Mouse (Mus musculus): ENCODE results near the gene Itgb1.

Itgb1 gene

DNA sequence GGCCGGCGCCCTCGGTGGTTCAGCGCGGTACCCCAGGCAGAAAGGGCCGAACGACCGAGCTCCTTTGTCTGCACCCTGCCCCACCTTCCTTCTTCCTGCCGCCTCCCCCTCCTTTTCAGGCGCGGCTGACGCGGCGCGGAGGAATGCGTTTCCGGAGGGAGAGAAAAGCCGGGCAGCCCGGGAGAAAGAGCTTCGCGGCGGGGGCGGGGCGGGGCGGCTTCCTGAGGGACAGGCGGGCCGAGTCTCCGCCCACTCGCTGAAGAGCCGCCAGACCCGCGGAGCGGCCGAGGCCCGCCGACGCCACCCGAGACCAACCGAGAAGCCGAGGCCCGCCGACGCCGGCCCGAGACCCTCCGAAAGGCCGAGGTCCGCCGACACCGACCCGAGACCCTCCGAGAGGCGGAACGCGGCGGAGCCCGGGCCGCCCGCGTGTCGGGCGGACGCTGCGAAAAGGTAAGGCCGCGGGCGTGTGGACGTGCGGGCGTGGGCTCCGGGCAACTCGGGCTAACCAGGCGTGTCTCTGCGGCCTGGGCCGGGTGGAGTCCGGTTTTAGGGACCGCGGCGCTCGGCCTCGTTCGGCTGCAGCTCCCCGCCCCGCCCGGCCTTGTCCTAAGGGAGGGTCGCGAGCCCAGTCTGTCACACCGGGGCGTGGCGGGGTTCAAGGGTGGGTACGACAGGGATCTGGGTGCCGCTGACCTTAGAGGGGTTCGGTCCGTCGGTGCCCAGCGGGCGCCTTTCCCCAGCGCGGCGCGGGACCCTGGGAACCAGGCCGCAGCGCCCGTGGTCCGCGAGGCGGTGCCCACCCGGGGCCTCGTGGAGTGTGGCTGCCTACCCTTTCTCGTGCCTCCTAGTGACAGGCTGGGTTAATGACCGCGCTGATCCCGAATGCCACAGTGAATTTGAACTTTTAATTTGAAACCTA, at the start of gene Itgb1:
Gene Itgb1, plus strand, starts transcription at position 148 of the 922 bp plus-strand sequence.
- peak; percentile 90 for DNase-seq

DNA sequence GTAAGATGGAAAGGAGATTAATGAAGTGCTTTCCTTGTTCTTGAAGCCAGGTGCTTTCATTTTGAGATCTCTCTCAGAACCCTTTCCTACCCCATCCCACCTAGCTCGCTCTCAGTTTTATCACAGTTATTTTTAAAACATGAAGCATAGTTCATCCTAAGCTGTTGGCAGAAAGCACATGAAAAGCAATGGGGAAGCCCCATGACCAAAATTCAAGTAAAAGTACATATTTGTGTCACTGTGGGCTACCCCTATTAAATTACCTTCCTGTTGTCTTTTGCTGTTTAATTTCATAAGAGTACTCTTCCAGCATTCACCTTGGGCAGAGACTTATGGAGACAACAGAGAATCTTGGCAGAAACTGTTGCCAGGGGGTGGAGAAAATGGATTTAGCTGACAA, 42.4 kb upstream of the Itgb1 start:
- DNase-seq, result no peak

DNA sequence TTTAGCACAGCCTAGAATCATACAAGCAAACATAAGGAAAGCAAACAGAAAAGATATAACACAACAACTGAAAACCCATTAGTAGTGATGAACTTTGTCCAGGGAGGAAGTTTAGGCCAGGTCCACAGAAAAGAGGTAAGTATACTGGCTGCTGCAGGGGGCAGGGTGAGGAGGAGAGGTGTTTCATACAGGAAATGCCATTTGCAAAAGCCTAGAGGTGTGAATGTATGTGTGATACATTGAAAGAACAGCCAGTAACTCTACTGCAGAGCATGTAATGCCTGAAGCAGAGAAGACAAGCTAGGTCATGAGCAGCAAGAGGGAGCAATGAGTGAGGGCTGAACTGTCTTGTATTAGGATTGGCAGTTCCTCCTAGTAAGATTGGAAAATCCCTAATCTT, 40.0 kb upstream of the Itgb1 start:
- no peak for DNase-seq

DNA sequence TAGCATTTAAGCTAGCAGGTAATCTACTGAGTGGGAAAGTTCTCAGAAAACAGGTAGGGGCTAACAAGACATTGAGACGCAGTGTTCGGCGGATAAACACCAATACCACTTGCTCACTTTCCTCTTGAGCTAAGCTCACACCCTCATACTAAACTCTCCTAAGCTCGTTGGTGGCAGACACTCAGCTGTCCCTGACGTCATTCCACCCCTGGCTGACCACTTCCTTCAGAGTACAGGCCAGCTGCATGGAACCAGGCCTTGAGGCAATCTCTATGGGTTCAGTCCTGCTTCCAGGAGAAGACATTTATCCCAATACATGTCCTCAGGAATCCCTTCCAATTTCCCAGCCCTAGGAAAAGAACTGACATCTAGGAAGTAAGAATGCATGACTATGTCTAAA, 39.0 kb upstream of the Itgb1 start:
- no peak for DNase-seq

DNA sequence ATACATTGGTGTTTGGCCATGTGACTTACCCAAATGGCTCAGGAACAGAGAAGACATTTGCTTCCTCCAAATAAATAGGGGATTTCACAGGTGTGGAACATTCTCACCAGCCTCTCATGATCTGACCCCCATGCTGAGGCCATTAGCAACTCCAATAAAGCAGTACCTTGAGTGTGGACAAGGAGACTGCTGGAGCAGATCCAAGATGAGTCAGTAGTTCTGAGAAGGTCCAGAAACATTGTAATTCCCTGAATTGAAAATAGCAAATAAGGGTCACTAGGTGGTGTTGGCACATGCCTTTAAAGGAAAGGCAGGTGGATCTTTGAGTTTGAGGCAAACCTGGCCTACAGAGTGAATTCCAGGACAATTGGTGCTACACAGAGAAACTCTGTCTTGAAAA, 37.4 kb upstream of the Itgb1 start:
- DNase-seq, result no peak

DNA sequence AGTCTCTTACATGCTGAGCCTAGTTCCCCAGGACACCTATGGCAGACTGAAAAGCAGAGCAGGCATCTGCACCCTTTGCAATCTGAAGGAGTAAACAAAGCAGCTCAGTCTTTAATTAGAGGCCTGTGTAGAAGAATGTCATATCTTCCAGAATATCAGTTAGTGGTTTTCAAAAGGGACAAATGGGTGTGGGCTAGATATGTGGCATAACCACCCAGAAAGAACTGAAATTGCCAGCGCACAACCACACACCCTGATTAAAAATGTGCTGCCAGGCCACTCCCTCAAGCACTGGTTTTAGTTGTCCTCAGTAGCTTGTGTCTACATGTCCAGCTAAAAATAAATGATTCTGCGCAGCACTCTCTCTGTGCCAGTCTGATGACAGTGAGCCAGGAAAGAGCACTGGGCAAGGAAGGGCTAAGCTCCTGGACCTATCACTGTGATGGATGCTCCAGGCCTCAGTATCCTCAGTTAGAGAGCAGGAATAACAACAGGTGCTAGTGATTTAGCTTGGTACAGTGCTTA, 35.1 kb upstream of the Itgb1 start:
- DNase-seq, result no peak

DNA sequence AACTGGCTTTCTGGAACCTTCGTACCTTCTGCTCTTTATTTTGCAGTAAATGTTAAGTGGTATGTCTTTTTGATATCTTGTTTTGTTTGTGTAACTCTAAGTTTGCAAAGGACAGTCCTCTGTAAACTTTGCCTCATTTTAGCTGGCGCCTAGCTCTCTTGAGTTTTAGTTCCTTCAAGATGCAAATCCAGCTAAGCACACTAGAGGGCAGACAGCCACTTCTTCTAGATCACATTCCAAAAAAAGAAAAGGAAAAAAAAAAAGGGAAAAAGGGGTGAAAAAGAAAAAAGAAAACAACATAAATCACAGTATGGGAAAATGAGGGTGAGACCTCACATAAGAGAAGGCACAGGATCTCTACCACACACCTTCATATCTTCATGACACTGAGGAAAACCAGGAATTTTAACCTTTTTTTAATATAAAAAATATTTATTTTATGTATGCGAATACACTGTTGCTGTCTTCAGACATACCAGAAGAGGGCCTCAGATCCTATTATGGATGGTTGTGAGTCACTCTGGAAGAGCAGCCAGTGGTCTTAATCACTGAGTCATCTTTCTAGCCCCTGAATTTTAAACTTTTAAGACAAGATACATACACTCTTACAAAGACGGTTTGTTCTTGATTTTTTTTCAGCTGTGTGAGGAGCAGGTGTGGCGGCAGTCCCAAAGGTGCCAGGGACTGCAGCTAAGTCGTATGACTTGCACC, 32.9 kb upstream of the Itgb1 start:
- DNase-seq, result peak; percentile 58

DNA sequence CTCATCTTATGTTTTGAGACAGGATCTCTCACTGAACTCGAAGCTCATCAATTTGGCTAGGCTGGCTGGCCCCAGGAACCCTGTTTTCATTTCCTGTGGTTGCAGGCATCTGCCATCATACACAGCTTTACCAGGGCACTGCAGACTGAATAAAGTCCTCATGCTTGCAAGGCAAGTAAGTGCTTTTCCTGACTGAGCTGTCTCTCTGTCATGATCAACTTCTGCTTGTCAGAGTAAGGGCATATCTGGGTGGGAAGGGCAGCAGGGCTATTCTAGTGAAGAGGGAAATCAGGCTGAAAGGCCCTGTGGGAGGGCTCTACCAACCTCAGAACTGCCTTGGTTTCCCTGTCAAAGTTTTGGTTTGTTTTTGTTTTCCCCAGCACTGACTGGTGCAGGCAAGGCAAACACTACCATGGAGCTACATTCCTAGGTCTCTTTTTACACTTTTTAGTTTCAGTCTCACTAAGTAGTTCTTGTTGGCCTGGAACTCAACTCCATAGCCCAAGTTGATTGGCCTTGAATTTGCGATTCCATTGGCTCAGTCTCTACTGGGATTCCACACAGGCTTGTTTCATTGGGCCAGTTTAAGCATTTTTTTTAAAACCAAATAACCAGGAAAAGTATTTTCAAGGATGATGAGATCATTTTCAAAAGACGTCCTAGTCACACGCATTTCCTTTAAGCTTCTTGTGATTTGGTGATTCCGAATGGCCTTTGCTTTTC, 31.7 kb upstream of the Itgb1 start:
- DNase-seq, result peak; percentile 58

DNA sequence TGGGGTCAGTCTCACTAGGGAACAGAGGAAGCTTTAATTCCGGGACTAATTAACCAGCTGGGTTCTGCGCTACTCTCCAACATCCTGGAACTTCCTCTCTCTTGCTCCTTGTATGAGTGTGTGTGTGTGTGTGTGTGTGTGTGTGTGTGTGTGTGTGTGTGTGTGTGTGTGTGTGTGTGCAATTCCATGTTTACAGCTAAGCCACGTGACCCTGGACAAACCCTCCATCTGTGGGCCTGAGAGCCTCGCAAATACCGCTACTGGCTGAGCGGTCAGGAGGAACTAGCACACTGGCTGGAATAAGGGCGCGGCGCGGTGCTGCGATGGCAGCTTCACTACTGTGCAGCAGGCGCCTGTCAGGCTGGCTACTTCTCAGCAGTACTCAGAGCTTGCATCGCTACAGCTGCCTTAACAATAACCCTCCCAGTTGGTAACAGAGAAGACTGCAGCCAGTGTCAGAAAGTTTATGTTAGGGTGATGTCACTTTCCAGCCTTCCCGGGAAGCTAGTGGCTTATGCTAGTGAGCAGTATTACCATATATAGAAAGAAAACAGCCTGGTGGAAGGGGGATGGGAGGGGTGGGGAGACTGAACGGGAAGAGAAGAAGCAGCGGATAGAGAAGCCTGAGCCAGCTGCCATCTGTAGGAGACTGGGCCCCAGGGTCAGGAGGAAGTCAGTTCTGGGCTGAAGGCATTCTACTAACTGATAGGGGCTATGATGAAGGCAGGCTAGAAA, 30.9 kb upstream of the Itgb1 start:
- DNase-seq, result peak; percentile 60

DNA sequence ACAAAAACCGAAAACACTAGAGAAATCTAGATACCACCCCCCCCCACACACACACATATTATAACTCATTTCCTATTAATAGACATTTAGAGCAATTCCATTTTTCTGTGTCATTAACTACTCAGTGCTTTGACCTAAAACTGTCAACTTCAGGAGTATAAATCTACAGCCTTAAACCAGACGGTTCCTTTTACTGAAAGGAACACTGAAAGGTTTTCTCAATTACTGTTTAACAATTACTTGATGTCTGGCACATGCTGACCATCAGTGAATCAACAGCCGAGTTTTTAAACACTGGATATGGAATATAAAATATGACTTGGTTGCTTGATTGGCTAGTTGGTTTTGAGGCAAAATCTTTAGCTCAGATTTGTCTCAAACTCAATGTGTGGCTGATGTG, 23.3 kb upstream of the Itgb1 start:
- DNase-seq, result no peak

DNA sequence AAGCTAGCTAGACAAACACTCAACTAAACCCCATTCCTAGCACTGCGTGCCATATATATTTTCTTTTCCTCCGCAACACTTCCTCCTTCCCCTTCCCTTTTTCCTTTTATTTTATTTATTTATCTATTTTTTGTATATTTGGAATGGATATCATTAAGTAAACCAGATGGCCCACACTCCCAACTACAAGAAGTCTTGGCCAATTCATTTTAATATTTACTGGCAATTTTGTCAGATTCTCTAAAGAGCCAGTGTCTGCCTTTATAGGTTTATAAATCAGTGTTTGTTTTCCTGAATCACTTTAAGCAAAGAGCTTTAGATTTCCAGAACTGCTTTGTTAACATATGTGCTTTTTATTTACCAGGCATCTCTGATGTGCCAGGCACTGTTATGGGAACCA, 22.8 kb upstream of the Itgb1 start:
- no peak for DNase-seq

DNA sequence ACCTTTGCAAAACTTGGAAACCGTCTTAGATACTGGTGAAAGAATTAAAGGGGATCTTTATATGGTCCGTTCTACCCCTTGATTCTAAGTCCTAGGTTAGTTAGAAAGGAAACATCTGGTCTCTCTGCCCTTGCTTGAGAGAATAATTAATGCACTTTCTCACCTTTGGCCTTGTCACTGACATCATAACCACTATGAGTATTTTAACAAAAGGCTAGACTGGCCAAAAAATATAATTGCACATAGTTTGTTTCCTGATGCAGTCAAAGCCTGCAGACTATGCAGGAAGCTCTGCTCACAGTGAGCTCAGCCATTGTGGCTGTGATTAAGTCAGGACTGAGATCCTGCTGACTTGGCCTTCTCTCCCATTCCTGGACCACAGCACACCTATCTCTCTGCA, 22.3 kb upstream of the Itgb1 start:
- DNase-seq, result no peak

DNA sequence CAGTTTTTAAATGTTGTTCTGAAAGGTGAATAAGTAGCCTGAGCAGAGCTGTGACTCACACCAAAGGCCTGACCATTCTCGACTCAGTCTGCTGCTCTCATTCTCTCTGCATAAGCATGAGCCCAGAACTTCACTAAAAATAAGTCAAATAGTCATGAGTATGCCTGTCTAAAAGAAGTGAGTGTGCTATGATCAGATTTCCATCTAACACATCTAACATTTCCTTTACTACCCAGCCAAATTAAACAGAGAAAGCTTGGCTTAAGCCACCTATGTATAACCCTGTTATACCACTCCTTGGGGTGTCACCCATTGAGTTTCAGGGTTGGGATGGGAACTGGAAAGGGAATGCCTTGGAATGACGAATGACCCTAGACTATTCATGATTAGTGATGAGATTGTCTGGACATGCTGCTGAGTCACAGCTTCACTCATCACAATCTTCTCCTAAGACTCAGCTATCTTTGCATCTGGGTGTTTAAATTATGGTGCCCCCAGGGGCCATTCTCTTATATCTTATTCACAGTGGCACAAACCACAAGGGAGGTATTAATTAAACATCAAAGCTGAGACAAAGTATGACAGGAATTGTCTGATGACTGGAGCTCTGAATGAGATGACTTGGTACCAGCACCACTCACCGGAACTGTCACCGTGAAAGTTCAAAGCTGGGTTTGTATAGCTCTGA, 18.7 kb upstream of the Itgb1 start:
- DNase-seq, result no peak

DNA sequence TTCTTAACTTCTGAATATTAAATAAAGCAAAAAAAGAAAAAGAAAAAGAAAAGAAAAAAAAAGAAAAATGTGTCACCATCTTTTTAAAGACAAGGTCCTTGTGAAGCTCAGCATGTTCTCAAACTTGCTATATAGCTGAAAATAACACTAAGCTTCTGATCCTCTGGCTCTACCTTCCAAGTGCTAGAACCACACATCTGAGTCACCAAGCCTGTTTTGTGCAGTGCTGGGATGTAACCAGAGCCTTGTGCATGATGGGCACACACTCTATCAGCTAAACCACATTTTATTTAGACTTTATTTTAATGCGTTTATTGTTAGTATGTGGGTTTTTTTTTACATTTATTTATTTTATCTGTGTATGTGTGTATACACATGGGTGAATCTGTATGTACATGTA, 13.6 kb upstream of the Itgb1 start:
- no peak for DNase-seq

DNA sequence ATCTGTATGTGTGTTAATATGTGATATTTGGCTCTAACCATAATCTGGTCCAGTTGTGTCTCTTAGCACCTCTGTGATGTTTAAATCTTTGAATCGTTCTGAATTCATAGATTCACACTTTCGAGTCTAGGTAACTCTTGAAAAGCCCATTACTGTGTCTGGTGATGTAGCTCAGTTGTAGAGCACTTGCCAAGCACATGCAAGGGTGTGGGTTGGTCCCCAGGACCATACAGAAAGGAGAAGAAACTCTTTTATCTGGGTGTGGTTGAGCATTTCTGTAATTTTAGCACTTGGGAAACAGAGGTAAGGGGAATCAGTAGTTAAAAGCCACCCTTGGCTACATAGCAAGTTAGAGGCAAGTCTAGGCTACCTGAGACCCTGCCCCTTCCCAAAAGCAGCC, 13.0 kb upstream of the Itgb1 start:
- no peak for DNase-seq

DNA sequence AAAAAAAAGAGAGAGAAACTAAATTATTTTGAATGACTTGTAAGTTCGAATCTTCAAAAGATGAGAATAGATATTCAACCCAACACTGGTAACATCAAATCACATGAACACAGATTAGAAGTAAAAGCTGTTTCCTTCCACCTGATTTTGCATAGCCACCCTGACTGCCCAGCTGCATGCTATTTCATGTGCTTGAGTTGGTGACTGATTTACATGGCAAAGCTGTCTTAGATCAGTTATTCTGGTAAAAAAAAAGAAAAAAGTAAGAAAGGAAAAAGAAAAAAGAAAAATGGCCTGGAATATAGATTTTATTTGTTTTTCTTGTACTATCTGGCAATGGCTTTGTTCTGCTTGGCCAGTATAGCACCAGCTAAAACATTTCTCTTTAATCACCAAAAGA, 12.5 kb upstream of the Itgb1 start:
- DNase-seq, result no peak

DNA sequence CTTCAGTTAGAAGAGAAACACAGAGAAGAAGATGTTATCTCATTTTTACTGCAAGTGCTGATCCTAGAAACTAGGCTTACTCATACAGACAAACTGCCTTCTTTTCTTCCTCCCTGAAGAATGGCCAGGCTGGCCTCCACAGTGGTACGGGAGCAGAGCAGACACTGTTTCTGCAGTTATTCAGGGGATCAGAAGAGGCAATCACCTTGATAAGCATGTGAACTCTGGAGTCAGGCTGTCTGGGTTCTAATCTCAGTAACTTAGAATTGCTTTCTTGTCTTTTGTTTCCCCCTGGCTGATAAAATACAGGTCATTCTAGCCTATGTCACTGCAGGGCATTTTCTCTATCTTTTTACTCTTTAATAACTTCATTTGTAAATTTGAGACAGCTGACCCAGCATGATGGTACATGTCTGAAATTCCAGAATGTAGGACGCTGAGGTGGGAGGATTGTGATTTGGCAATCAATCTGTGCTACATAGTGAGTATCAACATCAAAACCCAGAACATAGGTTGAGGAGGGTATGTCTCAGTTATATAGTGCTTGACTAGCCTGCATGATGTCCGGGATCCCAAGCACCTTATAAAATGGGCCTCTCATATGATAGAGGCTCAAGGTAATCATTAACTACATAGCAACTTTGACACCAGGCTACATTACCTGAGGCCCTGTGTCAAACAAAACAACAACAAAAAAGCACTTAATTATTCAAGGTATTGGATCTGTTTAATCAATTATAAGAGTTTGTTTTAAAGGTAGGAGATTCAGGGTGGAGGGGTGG, 9.4 kb upstream of the Itgb1 start:
- DNase-seq, result no peak

DNA sequence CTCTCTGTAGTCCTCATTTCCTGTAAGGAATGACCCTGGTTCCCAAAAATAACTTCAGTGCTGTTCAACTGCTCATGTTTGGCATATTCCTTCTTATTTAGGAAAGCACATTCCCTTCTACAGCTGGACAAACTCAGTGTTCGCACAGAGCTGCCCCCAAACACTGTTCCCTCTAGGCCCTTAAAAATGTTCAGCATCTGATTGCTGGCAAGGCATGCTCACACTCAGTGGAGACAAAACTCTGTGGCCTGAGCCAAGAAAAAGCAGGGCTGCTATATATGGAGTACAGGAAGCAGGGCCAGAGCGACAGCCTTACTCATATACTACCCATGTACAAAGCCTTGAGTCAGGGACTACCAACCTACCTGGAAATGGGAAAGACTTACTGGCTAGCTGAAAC, 5.5 kb upstream of the Itgb1 start:
- DNase-seq, result no peak

DNA sequence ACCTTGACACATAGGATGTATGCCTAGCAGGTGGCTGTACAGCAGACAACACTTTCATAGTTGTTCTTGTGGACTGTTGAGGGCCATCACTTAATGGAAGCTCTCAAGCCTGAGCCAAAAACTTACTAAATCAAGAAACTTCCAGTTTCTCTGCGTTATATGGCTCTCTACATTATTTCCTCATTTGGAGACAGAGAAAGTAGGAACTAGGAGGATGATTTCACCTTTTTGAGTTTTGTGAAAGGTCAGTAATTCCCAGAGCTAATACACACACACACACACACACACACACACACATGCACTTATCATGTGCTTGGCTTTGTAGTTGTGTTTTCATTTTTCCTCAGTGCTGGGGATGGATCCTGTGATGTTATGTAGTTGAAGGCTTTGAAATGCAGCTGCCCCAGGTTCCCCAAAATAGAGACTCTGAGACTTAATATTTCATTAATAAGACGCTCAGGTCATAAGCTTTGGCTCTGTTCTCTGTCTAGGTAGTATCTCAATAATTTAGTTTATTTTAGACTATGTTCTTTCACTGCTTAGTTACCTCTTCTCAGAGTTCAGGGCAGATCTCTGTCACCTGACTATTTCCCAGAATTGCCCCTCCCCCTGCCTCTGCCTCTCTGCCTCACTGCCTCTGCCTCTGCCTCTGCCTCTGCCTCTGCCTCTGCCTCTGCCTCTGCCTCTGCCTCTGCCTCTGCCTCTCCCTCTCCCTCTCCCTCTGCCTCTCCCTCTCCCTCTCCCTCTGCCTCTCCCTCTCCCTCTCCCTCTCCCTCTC, 4.7 kb upstream of the Itgb1 start:
- no peak for DNase-seq

DNA sequence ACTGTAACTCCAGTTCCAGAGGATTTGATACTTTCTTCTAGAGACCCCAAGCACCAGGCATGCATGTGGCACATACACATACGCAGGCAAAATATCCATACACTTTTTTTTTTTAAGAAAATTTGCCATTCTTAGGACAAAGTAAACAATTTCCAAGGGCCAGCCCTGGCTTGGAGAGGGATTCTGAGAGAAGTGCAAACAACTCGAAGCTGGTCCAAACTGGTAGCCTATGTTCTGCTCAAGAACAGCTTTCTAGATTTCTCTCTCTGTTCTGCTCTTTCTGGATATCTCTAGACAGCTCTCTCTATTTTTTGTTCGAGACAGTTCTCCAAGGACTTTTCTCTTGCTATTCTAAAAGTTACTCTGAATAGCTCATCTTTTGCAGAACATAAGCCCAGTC, 3.5 kb upstream of the Itgb1 start:
- DNase-seq, result no peak

Data from thymus, postnatal 14 days (tissue).